Mouse (Mus musculus): ENCODE results near the gene Prtn3. TPM values are rescaled to one million over a fixed set of nuclear protein-coding genes. Genes with fewer than 3 reads are reported as not detected.

The Prtn3 gene
- total and polyA plus RNA-seq, 3 experiments = 0.30 to 0.39 TPM; not detected in 1

DNA sequence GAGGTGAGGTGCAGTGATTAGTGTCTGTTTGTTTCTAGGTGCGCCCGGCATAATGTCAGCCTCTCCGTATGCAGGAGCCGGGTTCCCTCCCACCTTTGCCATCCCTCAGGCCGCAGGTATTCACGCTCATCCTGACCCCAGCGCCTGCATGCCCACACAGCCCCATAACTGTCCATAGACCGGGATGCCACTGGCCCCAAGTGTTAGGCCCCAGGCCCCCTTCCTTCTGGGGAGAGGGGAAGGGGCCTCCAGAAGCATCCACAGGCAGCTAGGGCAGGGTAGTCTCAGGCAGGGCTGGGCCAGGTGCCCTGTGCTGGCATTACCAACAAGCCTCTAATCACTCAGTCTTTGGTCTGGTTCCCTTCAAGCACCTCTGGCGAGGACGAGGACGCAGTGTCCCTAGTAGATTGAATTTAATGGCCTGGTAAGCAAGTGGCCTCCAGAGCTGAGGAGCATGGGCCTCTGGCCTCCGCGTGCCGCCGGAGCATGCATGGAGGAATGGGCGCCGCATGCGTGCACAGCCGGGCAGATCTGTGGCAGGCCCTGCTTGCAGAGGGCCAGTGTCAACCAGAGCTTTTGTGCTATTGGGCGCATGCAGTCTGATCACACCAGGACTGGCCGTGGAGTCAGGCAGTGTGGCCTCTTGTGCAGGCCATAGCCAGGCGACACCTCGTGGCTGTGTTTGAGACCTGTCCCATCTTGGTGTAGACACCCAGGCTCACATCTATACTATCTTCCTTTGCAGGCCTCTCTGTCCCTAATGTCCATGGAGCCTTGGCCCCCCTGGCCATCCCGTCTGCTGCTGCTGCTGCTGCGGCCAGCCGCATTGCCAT lies 14.0 kb upstream of the Prtn3 start:
- H3K4me2 ChIP-seq (ENCODE audit: insufficient read depth, low read depth, poor library complexity, severe bottlenecking) = no peak overlapping the region
- no peak for DNase-seq (ENCODE audit: extremely low read depth)
- H3K36me3 ChIP-seq (replicated peaks in 1 of 2; ENCODE audit: control insufficient read depth in 1 of 2, insufficient read depth in 1 of 2, low read length in 1 of 2) = peaks cover 82 to 87% of the 10 kb centered on the region in 2 experiments
- peaks cover 11 to 26% of the 10 kb centered on the region in 2 experiments for H3K4me1 ChIP-seq (ENCODE audit: control insufficient read depth in 1 of 2, insufficient read depth in 2 of 2)
- H3K9me3 ChIP-seq (replicated peaks; ENCODE audit: low read length) = no peaks in the 10 kb centered on the region
- H3K9ac ChIP-seq (ENCODE audit: insufficient read depth, low read depth) = no peak overlapping the region
- TF ChIP-seq CTCF (conservative IDR thresholded peaks at IDR 0.05 in 1 of 2, IDR thresholded peaks at IDR 0.05 in 1 of 2; ENCODE audit: low read depth in 2 of 2, low read length in 2 of 2) = no peak
- TF ChIP-seq BHLHE40 (IDR thresholded peaks at IDR 0.05; ENCODE audit: low read depth, low read length) = no peak
- TF ChIP-seq NRF1 (IDR thresholded peaks at IDR 0.05; ENCODE audit: low read depth, low read length) = no peak
- no peak for TF ChIP-seq ZNF384 (IDR thresholded peaks at IDR 0.05; ENCODE audit: low read depth, low read length)
- in situ Hi-C loops (cut with MboI; ENCODE audit: low pct_ligation_motif_present, low pct_unique_long_range_greater_than_20kb, low sequenced_read_pairs) (no loop called here), dilution Hi-C loops (cut with MboI; ENCODE audit: extremely low pct_ligation_motif_present, extremely low pct_unique_long_range_greater_than_20kb, low sequenced_read_pairs) (no loop called here)
- peaks cover 54% of the 10 kb centered on the region for H3K79me2 ChIP-seq (replicated peaks; ENCODE audit: control insufficient read depth, extremely low read depth, insufficient read depth, poor library complexity, severe bottlenecking)
- no peak overlapping the region for H3K4me3 ChIP-seq (replicated peaks in 1 of 3; ENCODE audit: low read depth in 2 of 3, low read length in 2 of 3, poor library complexity in 1 of 3)
- H3K27me3 ChIP-seq (replicated peaks) = no peaks in the 10 kb centered on the region
- H3K27ac ChIP-seq (ENCODE audit: insufficient read depth, low read depth) = no peak overlapping the region

DNA sequence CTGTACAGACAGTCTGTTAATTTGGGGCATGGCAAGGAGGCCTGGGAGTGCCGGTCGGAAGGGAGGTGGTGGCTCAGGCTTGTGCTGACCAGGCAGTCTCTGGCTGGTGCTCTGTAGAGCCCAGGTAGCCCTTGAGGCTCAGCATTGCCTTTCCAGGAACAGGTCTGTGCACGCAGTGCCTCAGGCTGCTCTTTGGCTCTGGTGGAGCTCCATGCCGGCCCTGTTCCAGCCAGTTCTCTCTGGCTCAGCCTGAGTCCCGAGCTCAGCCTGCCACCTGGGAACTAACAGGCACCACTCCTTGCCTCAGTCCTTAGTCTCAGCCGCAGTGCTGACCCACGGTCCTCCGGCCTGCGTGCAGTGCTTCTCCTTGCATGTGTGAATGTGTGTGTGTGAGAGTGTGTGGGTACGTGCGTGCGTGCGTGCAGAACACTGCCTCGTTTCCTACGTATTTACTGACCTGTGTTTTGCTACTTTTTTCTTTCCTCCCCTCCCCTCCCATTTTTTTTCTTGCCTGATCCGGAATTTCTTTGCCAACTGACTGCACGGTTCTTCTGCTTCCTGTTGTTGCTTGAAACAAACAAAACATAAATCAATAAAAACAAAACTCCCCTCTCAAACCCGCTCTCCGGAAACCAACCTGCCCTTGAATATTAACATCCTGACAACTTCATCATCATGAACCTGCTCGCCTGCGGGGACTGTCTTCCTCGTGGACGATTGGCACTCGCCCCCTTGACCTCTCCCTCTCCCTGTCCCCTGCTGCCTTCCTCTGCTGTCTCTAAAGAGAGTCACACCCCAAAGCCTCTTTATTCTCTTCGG lies 12.8 kb upstream of the Prtn3 start:
- Histone ChIP-seq H3K36me3 (replicated peaks in 1 of 2; ENCODE audit: control insufficient read depth in 1 of 2, insufficient read depth in 1 of 2, low read length in 1 of 2) (peaks cover 82 to 92% of the 10 kb centered on the region in 2 experiments), H3K9ac (ENCODE audit: insufficient read depth, low read depth) (no peak overlapping the region), H3K4me3 (replicated peaks in 1 of 3; ENCODE audit: low read depth in 2 of 3, low read length in 2 of 3, poor library complexity in 1 of 3) (no peak overlapping the region)

DNA sequence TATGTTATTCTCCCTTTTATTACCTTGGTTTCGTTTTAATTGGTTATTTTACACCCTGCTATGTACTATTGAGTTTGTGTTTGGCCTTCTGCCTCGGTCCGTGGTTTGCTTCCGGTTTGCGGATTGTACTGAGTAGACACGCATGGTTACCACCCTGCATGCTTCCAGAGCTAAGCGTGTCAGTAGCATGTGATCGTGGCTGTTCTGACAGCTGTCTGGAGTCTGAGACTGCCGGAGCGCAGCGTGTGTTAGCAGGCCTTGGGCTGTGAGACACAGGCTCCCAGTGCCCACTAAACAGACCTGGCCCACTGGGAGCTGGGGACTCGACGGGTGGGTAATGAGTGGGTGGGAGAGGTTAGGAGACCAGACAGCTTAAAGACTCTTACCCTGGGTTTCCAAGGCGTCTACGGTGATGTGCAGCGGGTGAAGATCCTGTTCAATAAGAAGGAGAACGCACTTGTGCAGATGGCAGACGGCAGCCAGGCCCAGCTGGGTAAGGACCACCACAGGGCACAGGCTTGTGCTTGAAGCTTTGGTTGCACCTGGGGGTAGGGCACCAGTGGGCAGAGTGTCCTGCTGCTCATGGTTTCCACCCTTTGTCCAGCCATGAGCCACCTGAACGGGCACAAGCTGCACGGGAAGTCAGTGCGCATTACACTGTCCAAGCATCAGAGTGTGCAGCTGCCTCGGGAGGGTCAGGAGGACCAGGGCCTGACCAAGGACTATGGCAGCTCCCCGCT lies 12.1 kb upstream of the Prtn3 start:
- Histone ChIP-seq H3K4me1 (ENCODE audit: control insufficient read depth in 1 of 2, insufficient read depth in 2 of 2) (peaks cover 13 to 17% of the 10 kb centered on the region in 2 experiments), H3K79me2 (replicated peaks; ENCODE audit: control insufficient read depth, extremely low read depth, insufficient read depth, poor library complexity, severe bottlenecking) (peaks cover 34% of the 10 kb centered on the region), H3K4me2 (ENCODE audit: insufficient read depth, low read depth, poor library complexity, severe bottlenecking) (no peak overlapping the region), H3K9ac (ENCODE audit: insufficient read depth, low read depth) (no peak overlapping the region), H3K27me3 (replicated peaks) (no peaks in the 10 kb centered on the region), H3K4me3 (replicated peaks in 1 of 3; ENCODE audit: low read depth in 2 of 3, low read length in 2 of 3, poor library complexity in 1 of 3) (no peak overlapping the region), H3K36me3 (replicated peaks in 1 of 2; ENCODE audit: control insufficient read depth in 1 of 2, insufficient read depth in 1 of 2, low read length in 1 of 2) (peaks cover 74 to 91% of the 10 kb centered on the region in 2 experiments), H3K9me3 (replicated peaks; ENCODE audit: low read length) (no peaks in the 10 kb centered on the region), H3K27ac (ENCODE audit: insufficient read depth, low read depth) (no peak overlapping the region)
- dilution Hi-C loops (cut with MboI; ENCODE audit: extremely low pct_ligation_motif_present, extremely low pct_unique_long_range_greater_than_20kb, low sequenced_read_pairs) (no loop called here), in situ Hi-C loops (cut with MboI; ENCODE audit: low pct_ligation_motif_present, low pct_unique_long_range_greater_than_20kb, low sequenced_read_pairs) (no loop called here)
- TF ChIP-seq POLR2AphosphoS2 (IDR thresholded peaks at IDR 0.05; ENCODE audit: low read depth, low read length) = peak; percentile 81; the same call in 1 of the 2 replicates
- TF ChIP-seq JUND (conservative IDR thresholded peaks at IDR 0.05; ENCODE audit: low read depth, low read length) = no peak
- DNase-seq (ENCODE audit: extremely low read depth) = no peak

More for the DNA sequence above, 12.8 kb upstream of the Prtn3 start:
- peaks cover 42% of the 10 kb centered on the region for H3K79me2 ChIP-seq (replicated peaks; ENCODE audit: control insufficient read depth, extremely low read depth, insufficient read depth, poor library complexity, severe bottlenecking)
- no peak overlapping the region for H3K4me2 ChIP-seq (ENCODE audit: insufficient read depth, low read depth, poor library complexity, severe bottlenecking)
- no peaks in the 10 kb centered on the region for H3K9me3 ChIP-seq (replicated peaks; ENCODE audit: low read length)
- H3K4me1 ChIP-seq (ENCODE audit: control insufficient read depth in 1 of 2, insufficient read depth in 2 of 2) = peaks cover 16 to 24% of the 10 kb centered on the region in 2 experiments
- no peak for TF ChIP-seq IRF4 (IDR thresholded peaks at IDR 0.05; ENCODE audit: low read depth, low read length)
- no peak for TF ChIP-seq USF2 (conservative IDR thresholded peaks at IDR 0.05; ENCODE audit: low read depth, low read length)
- no peak for TF ChIP-seq CTCF (conservative IDR thresholded peaks at IDR 0.05 in 1 of 2, IDR thresholded peaks at IDR 0.05 in 1 of 2; ENCODE audit: low read depth in 2 of 2, low read length in 2 of 2)
- no peak for TF ChIP-seq MAX (IDR thresholded peaks at IDR 0.05; ENCODE audit: low read length)
- no peak for TF ChIP-seq JUN (IDR thresholded peaks at IDR 0.05; ENCODE audit: insufficient read depth, low read depth, low read length)
- no peak for TF ChIP-seq MYC (IDR thresholded peaks at IDR 0.05; ENCODE audit: low read depth, low read length)
- no peak for TF ChIP-seq SIN3A (IDR thresholded peaks at IDR 0.05; ENCODE audit: low read length)
- TF ChIP-seq TBP (conservative IDR thresholded peaks at IDR 0.05; ENCODE audit: low read depth, low read length) = no peak
- TF ChIP-seq POLR2AphosphoS2 (IDR thresholded peaks at IDR 0.05; ENCODE audit: low read depth, low read length) = no peak
- H3K27ac ChIP-seq (ENCODE audit: insufficient read depth, low read depth) = peak overlapping the region; percentile 11; the same call in 1 of the 2 replicates
- in situ Hi-C loops (cut with MboI; ENCODE audit: low pct_ligation_motif_present, low pct_unique_long_range_greater_than_20kb, low sequenced_read_pairs) = no loop called here
- DNase-seq (ENCODE audit: extremely low read depth) = no peak
- no peaks in the 10 kb centered on the region for H3K27me3 ChIP-seq (replicated peaks)
- dilution Hi-C loops (cut with MboI; ENCODE audit: extremely low pct_ligation_motif_present, extremely low pct_unique_long_range_greater_than_20kb, low sequenced_read_pairs) = no loop called here
